Mouse (Mus musculus): Measurements from ENCODE around the gene Ppox. TPM values are rescaled to one million over a fixed set of nuclear protein-coding genes. Genes with fewer than 3 reads are reported as not detected.
A peak's percentile ranks its signal among the peaks of the same experiment; 100 is the strongest.

Gene Ppox
- polyA plus RNA-seq, 1 experiment from 2014 or later, result 53.0 TPM

DNA sequence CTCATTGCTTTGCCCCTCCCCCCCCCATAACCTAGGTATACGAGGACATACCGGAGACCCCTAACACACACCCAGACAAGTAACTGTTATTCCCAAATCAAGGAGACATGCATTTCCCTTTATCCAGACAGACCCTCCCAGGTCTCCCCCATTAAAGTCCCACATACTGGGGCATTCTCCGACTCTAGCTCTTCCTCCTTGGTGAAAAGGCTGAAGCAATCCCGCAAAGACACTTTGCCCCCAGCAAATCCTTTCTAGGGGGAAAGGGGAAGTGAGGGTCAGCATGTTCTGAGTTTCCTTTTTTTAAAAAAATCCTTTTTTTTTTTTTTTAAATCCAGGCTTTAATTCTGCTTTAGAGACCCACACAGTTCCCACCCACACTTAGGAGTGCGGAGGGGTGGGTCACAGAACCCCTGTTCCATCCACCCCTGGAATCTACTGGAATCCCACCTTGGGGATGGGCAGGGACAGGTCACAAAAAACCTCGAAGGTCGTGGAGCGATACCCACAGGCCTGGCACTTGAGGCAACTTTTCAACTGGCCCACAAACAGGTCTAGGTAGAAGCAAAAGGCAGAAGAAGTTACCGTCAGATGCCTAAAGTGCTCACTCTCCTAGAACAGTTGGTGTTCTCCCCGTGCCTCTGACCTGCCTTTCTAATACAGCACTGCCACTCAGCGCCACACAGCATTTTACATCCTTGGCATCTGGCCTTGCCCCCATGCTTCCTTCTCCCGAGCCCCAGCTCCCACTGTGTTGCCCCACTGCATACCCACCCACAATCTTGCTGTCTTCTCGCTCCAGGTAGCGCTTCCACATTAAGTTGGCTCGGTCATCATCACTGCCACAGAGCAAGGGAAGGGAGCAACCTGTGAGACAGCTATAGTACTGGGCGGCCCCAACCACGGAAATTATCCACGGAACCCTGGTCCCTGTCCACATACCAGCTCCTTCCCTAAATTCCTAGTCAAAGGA is 2.5 kb upstream of the Ppox start:
- Histone ChIP-seq H3K9me3 (replicated peaks) (no peaks in the 10 kb centered on the region), H3K36me3 (peaks cover 62% of the 10 kb centered on the region), H3K4me1 (peaks cover 58% of the 10 kb centered on the region), H3K27me3 (ENCODE audit: low read depth, poor library complexity, severe bottlenecking) (no peaks in the 10 kb centered on the region), H3K27ac (replicated peaks) (no peak overlapping the region), H3K4me3 (no peak overlapping the region)
- DNase-seq (ENCODE audit: low spot score), result no peak
- 95% methylated on average over 18 of the region's 18 CpGs for WGBS

DNA sequence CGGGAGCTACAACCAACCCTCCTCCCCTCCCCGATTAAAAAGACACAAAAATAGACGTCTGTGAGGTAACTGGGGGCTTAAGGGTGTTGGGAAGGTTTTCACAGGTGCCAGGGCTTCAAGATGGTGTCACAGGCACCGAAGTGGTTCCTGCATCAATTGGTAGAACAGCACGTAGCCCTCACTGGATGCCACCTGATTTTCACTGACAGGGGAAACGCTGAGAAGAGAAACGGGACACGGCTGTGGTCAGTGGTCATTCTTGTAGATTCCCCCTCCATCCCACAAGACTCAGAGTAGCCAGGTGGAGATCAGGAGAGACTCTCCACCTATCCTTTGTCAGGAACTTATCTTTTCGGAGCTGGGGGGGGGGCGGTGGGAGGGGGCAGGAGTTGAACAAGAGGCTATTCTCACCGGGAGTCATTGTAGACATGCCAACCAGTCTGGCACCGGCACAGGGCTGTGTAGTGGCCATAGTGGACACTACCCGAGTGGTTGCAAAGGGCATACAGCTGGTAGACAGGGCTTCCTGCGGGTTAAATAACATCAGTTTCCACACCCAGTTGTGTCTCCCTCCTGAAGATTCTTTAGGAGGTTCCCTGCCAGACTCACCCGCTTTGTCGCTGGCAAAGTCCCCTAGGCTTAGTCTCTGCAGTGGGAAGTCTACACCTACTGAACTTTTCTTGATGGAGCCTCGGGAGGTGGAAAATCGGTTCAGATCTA is 1.3 kb upstream of the Ppox start:
- WGBS, result 80% methylated on average over 18 of the region's 18 CpGs
- Histone ChIP-seq H3K4me1 (peaks cover 51% of the 10 kb centered on the region), H3K36me3 (peaks cover 73% of the 10 kb centered on the region), H3K4me3 (peak overlapping the region; percentile 75), H3K27me3 (ENCODE audit: low read depth, poor library complexity, severe bottlenecking) (no peaks in the 10 kb centered on the region), H3K27ac (replicated peaks) (peak overlapping the region; percentile 33; the same call in 1 of the 2 replicates), H3K9me3 (replicated peaks) (no peaks in the 10 kb centered on the region)
- no peak for DNase-seq (ENCODE audit: low spot score)

DNA sequence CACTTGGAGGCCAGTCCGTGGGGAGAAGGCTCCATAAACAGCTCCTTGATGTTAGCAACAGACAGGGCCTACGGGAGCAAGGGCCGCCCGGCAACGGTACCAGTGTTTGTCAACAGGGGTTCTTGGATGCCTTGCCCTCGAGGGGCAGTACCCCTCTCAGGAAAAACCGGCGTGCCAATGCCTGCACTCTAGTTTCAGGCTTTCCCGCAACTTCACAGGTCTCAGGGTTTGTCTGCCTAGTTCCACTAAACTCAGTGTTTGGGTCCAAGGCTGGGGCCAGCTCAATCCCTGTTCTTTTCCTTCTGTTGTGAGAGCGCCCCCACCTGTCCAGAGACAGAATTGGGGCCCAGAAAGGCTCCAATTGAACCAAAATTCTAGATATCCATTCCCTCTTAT is 540 bp upstream of the Ppox start:
- Histone ChIP-seq H3K4me1 (peaks cover 44% of the 10 kb centered on the region), H3K27ac (replicated peaks) (peak overlapping the region; percentile 83), H3K27me3 (ENCODE audit: low read depth, poor library complexity, severe bottlenecking) (no peaks in the 10 kb centered on the region), H3K36me3 (peaks cover 77% of the 10 kb centered on the region), H3K9me3 (replicated peaks) (no peaks in the 10 kb centered on the region), H3K4me3 (peak overlapping the region; percentile 75)
- DNase-seq (ENCODE audit: low spot score), result peak; percentile 80
- WGBS, result under 1% methylated on average over 10 of the region's 10 CpGs

DNA sequence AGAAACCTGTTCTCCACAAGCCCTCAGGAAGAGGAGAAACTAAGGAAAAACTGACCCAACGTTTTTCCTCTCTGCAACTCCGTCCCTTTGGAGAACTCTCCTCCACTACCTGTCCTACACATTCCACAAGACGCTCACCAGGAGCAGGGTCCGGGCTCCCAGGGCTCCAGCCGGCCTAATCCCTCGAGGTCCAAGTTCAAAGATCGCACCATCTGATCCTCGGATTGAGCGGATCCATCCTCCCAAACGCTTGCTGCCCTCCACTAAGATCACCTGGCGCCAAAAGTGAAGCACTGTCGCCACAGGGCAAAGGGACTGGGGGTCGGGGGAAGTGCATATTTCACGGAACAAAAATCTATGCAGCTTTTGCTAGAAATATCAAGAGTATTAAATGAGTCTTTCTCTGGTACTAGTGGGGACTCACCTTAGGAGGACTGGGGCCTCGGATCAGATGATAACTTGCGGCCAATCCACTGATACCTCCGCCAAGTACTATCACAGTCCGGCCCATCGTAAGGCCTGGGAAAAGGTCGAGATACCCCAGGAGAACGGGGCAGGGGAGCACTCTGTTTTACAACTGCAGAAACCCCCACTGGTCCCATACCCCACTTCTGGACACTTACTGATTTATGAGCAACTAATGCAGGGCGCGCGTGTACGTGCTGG is 603 bp downstream of the Ppox start:
- Histone ChIP-seq H3K4me1 (peaks cover 33% of the 10 kb centered on the region), H3K27ac (replicated peaks) (peak overlapping the region; percentile 83), H3K9me3 (replicated peaks) (no peaks in the 10 kb centered on the region), H3K4me3 (peak overlapping the region; percentile 75), H3K27me3 (ENCODE audit: low read depth, poor library complexity, severe bottlenecking) (no peaks in the 10 kb centered on the region), H3K36me3 (peaks cover 77% of the 10 kb centered on the region)
- DNase-seq (ENCODE audit: low spot score), result no peak
- 2% methylated on average over 25 of the region's 25 CpGs for WGBS

DNA sequence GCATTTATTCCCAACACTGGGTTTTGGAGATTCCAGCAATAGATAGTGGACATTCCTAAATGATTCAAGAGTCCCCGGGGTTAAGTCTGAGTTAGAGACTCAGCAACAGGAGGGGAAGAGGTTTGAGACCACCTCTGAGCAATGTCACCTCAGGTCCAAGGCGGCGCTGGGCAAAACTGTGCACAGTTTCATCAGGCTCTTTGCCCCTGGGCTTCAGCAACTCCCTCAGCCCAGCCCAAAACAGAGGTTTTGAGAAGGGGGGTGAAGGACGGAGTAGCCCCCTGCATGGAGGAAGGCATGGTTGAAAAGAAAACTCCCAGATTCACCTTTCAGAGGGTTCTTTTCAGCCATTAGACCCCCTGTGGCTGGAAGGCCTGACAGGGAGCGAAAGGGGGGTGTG is 1.3 kb downstream of the Ppox start:
- peak overlapping the region; percentile 75 for H3K4me3 ChIP-seq
- H3K4me1 ChIP-seq, result peaks cover 30% of the 10 kb centered on the region
- no peak for DNase-seq (ENCODE audit: low spot score)
- WGBS, result 63% methylated on average over 5 of the region's 5 CpGs
- H3K9me3 ChIP-seq (replicated peaks), result no peaks in the 10 kb centered on the region
- H3K36me3 ChIP-seq, result peaks cover 77% of the 10 kb centered on the region
- peak overlapping the region; percentile 83 for H3K27ac ChIP-seq (replicated peaks)
- no peaks in the 10 kb centered on the region for H3K27me3 ChIP-seq (ENCODE audit: low read depth, poor library complexity, severe bottlenecking)

DNA sequence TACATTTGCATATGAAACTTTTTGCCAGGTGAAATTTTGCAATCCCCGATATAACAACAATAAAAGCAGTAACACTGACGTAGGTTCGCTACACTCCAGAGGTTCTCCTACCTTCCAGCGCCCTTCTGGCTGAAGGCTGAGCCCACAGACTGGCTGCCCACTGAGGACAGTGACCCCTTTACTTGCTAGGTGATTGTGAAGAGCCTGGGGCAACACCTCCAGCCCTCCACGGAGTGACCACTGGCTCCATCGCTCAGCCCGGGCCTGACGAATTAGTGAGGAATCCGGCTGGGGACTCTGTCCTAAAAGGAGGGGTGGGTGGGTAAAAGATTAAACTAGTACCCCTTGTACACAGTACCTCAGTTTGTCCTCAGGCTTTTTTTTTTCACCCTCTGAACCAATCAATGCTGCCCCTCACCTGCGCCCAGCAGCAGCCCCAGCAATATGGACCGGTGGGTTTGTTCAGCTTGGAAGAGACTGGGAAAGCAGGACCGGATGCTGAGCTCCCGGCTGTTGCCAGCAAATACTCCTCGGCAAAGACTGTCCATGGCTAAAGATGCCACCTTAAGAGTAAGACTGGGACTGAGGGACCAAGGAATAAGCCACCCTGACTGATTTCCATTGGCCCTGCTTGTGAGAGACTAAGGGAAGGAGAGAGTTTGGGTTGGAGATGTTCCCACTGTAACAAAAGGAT is 1.8 kb downstream of the Ppox start:
- Histone ChIP-seq H3K4me3 (peak overlapping the region; percentile 75), H3K27me3 (ENCODE audit: low read depth, poor library complexity, severe bottlenecking) (no peaks in the 10 kb centered on the region), H3K36me3 (peaks cover 77% of the 10 kb centered on the region), H3K27ac (replicated peaks) (0 out of 2 replicates have a peak overlapping the region, but pooled peaks have one; percentile 13), H3K4me1 (peaks cover 30% of the 10 kb centered on the region), H3K9me3 (replicated peaks) (no peaks in the 10 kb centered on the region)
- WGBS, result 88% methylated on average over 14 of the region's 14 CpGs
- no peak for DNase-seq (ENCODE audit: low spot score)

DNA sequence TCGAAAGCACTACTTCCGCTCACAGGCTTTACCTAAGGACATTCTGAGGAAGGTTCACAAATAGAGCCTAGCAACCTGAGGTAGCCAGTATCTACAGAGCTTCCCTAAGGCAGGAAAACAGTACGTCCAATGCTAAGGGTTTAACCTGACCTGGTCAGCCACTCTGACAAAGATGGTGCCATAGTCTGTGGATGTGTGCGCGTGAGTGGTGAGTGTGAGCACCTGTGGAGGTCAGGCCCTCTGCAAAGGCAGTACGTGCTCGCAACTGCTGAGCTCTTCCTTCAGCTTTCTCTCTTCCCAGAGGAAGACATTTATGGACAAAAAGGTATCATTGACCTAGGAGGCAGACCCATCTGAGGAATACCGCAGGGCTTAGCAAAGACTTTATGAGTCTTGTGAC is 2.5 kb downstream of the Ppox start:
- Histone ChIP-seq H3K4me3 (no peak overlapping the region), H3K9me3 (replicated peaks) (no peaks in the 10 kb centered on the region), H3K36me3 (peaks cover 77% of the 10 kb centered on the region), H3K27ac (replicated peaks) (no peak overlapping the region), H3K4me1 (peaks cover 30% of the 10 kb centered on the region), H3K27me3 (ENCODE audit: low read depth, poor library complexity, severe bottlenecking) (no peaks in the 10 kb centered on the region)
- DNase-seq (ENCODE audit: low spot score), result no peak
- 96% methylated on average over 8 of the region's 8 CpGs for WGBS

DNA sequence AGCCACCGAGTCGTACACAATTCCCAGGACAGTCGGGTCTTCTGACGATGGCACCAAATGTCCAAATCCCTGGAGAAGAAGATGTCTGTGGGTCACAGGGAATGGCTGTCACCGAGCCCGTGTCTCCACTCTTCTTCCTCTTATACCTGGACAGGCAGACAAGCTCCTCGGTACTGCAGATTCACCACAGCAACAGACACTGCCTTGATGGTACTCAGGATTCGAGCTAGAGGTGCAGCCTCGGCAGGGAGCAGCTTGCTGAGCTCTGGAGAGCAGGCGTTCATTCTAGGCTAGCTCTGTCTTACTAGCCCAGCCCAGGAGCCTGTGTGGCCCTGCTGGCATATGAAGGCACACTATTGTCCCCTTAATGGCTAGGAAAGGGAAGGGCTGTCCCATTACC is 3.2 kb downstream of the Ppox start:
- peaks cover 77% of the 10 kb centered on the region for H3K36me3 ChIP-seq
- WGBS, result 88% methylated on average over 10 of the region's 10 CpGs
- no peak for DNase-seq (ENCODE audit: low spot score)

DNA sequence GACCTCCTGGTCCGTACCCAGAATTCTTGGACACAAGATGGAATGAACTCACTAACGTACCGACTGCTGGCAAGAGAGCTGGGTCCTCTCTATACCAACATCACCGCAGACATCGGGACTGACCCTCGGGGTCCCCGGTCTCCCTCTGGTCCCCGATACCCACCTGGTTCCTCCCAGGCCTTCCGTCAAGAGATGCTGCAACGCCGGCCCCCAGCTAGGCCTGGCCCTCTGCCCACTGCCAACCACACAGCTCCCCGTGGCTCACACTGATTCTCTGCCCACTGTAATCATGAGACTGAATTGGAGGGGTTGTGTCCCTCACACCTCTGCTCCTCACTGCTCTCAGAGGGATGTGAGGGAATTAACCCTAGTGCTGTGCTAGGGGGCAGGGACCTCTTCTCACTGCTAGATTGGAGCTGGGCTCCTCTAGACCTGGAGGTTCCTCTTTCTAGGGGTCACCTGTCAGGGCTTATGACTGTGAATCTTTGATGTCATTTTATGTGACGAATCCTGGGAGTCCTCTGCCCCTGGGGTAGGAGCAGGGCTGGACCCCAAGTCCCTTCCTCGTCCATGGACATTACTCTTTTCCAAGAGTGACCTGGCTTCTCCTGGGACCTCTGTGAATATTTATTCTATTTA is 4.8 kb downstream of the Ppox start:
- Histone ChIP-seq H3K4me3 (no peak overlapping the region), H3K9me3 (replicated peaks) (no peaks in the 10 kb centered on the region), H3K4me1 (peaks cover 26% of the 10 kb centered on the region), H3K27me3 (ENCODE audit: low read depth, poor library complexity, severe bottlenecking) (no peaks in the 10 kb centered on the region), H3K27ac (replicated peaks) (no peak overlapping the region), H3K36me3 (peaks cover 81% of the 10 kb centered on the region)
- no peak for DNase-seq (ENCODE audit: low spot score)
- 92% methylated on average over 14 of the region's 14 CpGs for WGBS

More for the DNA sequence above, 3.2 kb downstream of the Ppox start:
- Histone ChIP-seq H3K27me3 (ENCODE audit: low read depth, poor library complexity, severe bottlenecking) (no peaks in the 10 kb centered on the region), H3K9me3 (replicated peaks) (no peaks in the 10 kb centered on the region), H3K4me3 (no peak overlapping the region), H3K4me1 (peaks cover 30% of the 10 kb centered on the region), H3K27ac (replicated peaks) (no peak overlapping the region)

DNA sequence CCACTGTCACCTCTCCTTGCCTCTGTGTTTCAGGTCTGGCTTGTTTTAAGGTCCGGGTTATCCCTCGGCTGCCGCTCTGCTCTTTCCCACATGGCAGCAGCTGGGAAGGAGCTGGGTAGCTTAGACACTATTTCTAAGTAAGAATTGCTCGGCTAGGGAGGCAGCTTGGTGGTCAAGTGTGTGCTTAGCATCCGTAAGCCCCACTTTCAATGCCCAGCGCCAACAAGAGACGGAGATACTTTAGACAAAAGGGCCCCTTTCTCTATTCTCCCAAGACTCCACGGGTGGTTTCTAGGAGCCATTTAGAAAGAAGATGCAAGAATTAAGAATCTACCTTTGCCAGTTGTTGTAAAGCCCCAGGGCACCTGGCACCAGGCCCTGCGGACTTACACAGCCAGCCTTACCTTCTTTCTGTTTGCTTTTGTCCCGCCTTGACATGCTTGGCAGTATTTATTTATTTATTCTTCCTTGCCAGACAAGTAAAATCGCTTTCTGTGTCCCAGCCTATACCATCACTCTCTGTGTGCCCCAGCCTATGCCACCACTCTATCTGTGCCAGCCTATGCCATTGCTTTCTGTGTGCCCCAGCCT is 5.7 kb downstream of the Ppox start:
- no peak for DNase-seq (ENCODE audit: low spot score)
- 90% methylated on average over 11 of the region's 11 CpGs for WGBS

DNA sequence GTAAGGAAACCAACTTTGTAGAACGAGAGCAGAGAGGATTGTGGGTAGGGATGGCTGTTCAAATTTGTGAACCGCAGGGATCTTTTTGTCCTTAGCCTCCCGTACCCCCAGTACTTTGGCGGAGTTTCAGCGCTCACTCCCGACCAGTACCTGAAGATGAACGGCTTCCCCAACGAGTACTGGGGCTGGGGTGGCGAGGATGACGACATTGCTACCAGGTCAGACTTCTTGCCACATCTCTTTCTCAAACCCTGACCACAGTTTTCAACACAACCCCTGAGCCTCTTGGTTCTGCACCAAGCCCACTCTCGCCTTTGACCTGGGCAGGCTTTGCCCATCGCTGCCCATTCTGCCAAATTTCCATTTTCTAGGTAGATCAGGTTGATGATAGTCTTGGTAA is 6.8 kb downstream of the Ppox start:
- Histone ChIP-seq H3K9me3 (replicated peaks) (no peaks in the 10 kb centered on the region), H3K36me3 (peaks cover 77% of the 10 kb centered on the region), H3K27me3 (ENCODE audit: low read depth, poor library complexity, severe bottlenecking) (no peaks in the 10 kb centered on the region), H3K4me3 (no peak overlapping the region), H3K27ac (replicated peaks) (no peak overlapping the region), H3K4me1 (peaks cover 26% of the 10 kb centered on the region)
- WGBS, result 95% methylated on average over 12 of the region's 12 CpGs
- no peak for DNase-seq (ENCODE audit: low spot score)

More for the DNA sequence above, 5.7 kb downstream of the Ppox start:
- Histone ChIP-seq H3K27ac (replicated peaks) (no peak overlapping the region), H3K4me1 (peaks cover 28% of the 10 kb centered on the region), H3K9me3 (replicated peaks) (no peaks in the 10 kb centered on the region), H3K4me3 (no peak overlapping the region), H3K36me3 (peaks cover 81% of the 10 kb centered on the region), H3K27me3 (ENCODE audit: low read depth, poor library complexity, severe bottlenecking) (no peaks in the 10 kb centered on the region)
